Mouse (Mus musculus) urinary bladder, postnatal 0 days (tissue): ENCODE data around the gene Dcun1d4. TPM values are rescaled to one million over a fixed set of nuclear protein-coding genes. Genes with fewer than 3 reads are reported as not detected.

Source experiments
- polyA plus RNA-seq: library from polyadenylated mRNA; unstranded; fragments of >200 nt; fragmentation: Nextera tagmentation; extraction: Ambion mirVana; gene quantifications from 2 replicates; pipeline ENCODE4 v1.2.1, GENCODE M21; 2015

Dcun1d4 gene
- 9.6 and 13.3 TPM in 2 replicates for polyA plus RNA-seq

GRCm38 (mm10) chr5:73480700-73481099, at the start of gene Dcun1d4:
Dcun1d4 (plus strand) TSS chr5:73481000.

Other genes with a start within 250 kb of the Dcun1d4 start
- 14.4 and 17.9 TPM in 2 replicates for gene Fryl, start 224.4 kb upstream of the Dcun1d4 start, polyA plus RNA-seq
- 209 and 210 TPM in 2 replicates for gene Ociad1, start 188.2 kb upstream of the Dcun1d4 start, polyA plus RNA-seq
- gene Ociad2, start 140.0 kb upstream of the Dcun1d4 start, polyA plus RNA-seq, result 39.5 and 51.5 TPM in 2 replicates
- 0.23 and 0.28 TPM in 2 replicates for gene Cwh43, start 74.9 kb upstream of the Dcun1d4 start, polyA plus RNA-seq
- 0.05 and 0.37 TPM in 2 replicates for gene Lrrc66, start 151.5 kb downstream of the Dcun1d4 start, polyA plus RNA-seq
- 22.3 and 25.2 TPM in 2 replicates for gene Sgcb, start 166.8 kb downstream of the Dcun1d4 start, polyA plus RNA-seq
- 0.10 TPM in 1 of 2 replicates, not detected in the other for gene Spata18, start 170.4 kb downstream of the Dcun1d4 start, polyA plus RNA-seq